Mouse (Mus musculus) retina, embryonic 14.5 days (tissue): ENCODE data around the gene Gm21981.
"Not testable (repeated sequence)": the region's sequence is repeated elsewhere in the genome, so short reads cannot be mapped to it uniquely, and the experiment has no call there.

Experiments used
- DNase-seq: peaks from one replicate; pipeline ENCODE4 v3.0.0-alpha.2; 2015; ENCODE audit warnings: low spot score

Gm21981 gene

GRCm38 (mm10) chr17:47664474-47664873 lies 29.8 kb downstream of the Gm21981 start:
- DNase-seq = no peak

- peak; percentile 78 for DNase-seq
These were observed 31.1 kb downstream of the Gm21981 start for GRCm38 (mm10) chr17:47663009-47663713.

GRCm38 (mm10) chr17:47658741-47659243 lies 35.5 kb downstream of the Gm21981 start:
- no peak for DNase-seq

GRCm38 (mm10) chr17:47657901-47658300 lies 36.4 kb downstream of the Gm21981 start:
- DNase-seq = no peak

- DNase-seq = no peak
These were observed 38.6 kb downstream of the Gm21981 start for GRCm38 (mm10) chr17:47655697-47656096.

- not testable (repeated sequence) for DNase-seq
These were observed 39.9 kb downstream of the Gm21981 start for GRCm38 (mm10) chr17:47654346-47654745.

GRCm38 (mm10) chr17:47651953-47652352 lies 42.3 kb downstream of the Gm21981 start:
- no peak for DNase-seq

GRCm38 (mm10) chr17:47648966-47649365 lies 45.3 kb downstream of the Gm21981 start:
- no peak for DNase-seq

- DNase-seq = peak; percentile 84
These were observed 47.6 kb downstream of the Gm21981 start for GRCm38 (mm10) chr17:47646683-47647082.

GRCm38 (mm10) chr17:47642992-47643391 lies 51.3 kb downstream of the Gm21981 start:
- DNase-seq = no peak
